Mouse (Mus musculus) myocyte (in vitro differentiated cells): ENCODE data around the gene Tmem131l.

Experiments used
- MYOD1 ChIP-seq, 3 experiments: IDR thresholded peaks; one replicate each; pipeline ENCODE4 v1.6.1; 2011; ENCODE audit warnings: control low read depth in 2 of 3, low read depth in 2 of 3, mild to moderate bottlenecking in 2 of 3, moderate library complexity in 1 of 3; ENCODE audit not compliant: insufficient read length in 2 of 3, control insufficient read depth in 1 of 3
- POLR2A ChIP-seq: IDR thresholded peaks from one replicate; pipeline ENCODE4 v1.6.1; 2011; ENCODE audit warnings: low read depth, mild to moderate bottlenecking, control low read depth, moderate library complexity; ENCODE audit not compliant: insufficient read length
- TCF3 ChIP-seq: IDR thresholded peaks from one replicate; pipeline ENCODE4 v1.6.1; 2011; ENCODE audit warnings: low read depth, control low read depth; ENCODE audit not compliant: insufficient read length

GRCm38 (mm10) chr3:83869776-83870175 lies 170.2 kb downstream of the Tmem131l start:
- TF ChIP-seq MYOD1 (IDR thresholded peaks at IDR 0.05; ENCODE audit: control insufficient read depth in 1 of 3, insufficient read length in 2 of 3, low read depth in 2 of 3): no peak
- no peak for TF ChIP-seq POLR2A
- no peak for TF ChIP-seq TCF3
